Mouse (Mus musculus) heart, postnatal 14 days (tissue): ENCODE results near the gene Tada2a. TPM values are rescaled to one million over a fixed set of nuclear protein-coding genes. Genes with fewer than 3 reads are reported as not detected.
A peak's percentile ranks its signal among the peaks of the same experiment; 100 is the strongest.

ENCODE experiments used
- DNase-seq, 2 experiments: peaks; one replicate each; pipeline ENCODE4 v3.0.0; 2021 to 2022
- intact Hi-C: fragments of 180-260 bp; cut with DNase I; formaldehyde crosslinking; loops from one replicate; pipeline ENCODE4 v1.15.1; 2025
- long read RNA-seq, 2 experiments: library from polyadenylated mRNA; stranded (forward); transcript quantifications; one replicate each; pipeline ENCODE4 v2.0.0; 2021
- total RNA-seq, 2 experiments: library from RNA; stranded (reverse); gene quantifications; 2 replicates each; pipeline ENCODE4 v1.2.3; 2021

Tada2a gene
- 1 to 10 TPM; 6.2 to 6.3 TPM for total RNA-seq
- long read RNA-seq, experiment 1, transcript Tada2a-201 (16 exons, 2,151 nt), result major isoform, 7 of 12 reads
- long read RNA-seq, experiment 1, partial matches to known transcripts, result 0 of 12 reads
- long read RNA-seq, experiment 1, other reads (novel, unspliced or antisense), result 5 of 12 reads
- long read RNA-seq, experiment 2, transcript Tada2a-201 (16 exons, 2,151 nt), result major isoform, 6 of 8 reads
- long read RNA-seq, experiment 2, partial matches to known transcripts, result 0 of 8 reads
- long read RNA-seq, experiment 2, other reads (novel, unspliced or antisense), result 2 of 8 reads

GRCm38 (mm10) chr11:84128943-84129798 lies at the start of gene Tada2a, which contains the start of gene Acaca:
Gene Tada2a, minus strand, starts transcription at chr11:84129600.
Gene Acaca, plus strand, starts transcription at chr11:84129672.
- intact Hi-C loops, result no loop called here
- peak; percentile 86 to 89 for DNase-seq

- no peak for DNase-seq
- intact Hi-C loops, result loop anchor here (2.0 kb wide), 1 partner anchor 66 kb away; no protein-coding TSS in a partner anchor
Observed at GRCm38 (mm10) chr11:84178571-84178970, 49.2 kb upstream of the Tada2a start.

- DNase-seq, result no peak
- intact Hi-C loops, result no loop called here
Observed at GRCm38 (mm10) chr11:84172539-84173435, 43.4 kb upstream of the Tada2a start.

- intact Hi-C loops, result no loop called here
Observed at GRCm38 (mm10) chr11:84168701-84169288, 39.4 kb upstream of the Tada2a start.

GRCm38 (mm10) chr11:84167046-84167526 lies 37.7 kb upstream of the Tada2a start, which contains the start of gene Gm11437:
Gene Gm11437, minus strand, starts transcription at chr11:84167476.
- DNase-seq, result no peak
- intact Hi-C loops, result no loop called here

More at GRCm38 (mm10) chr11:84168701-84169288, 39.4 kb upstream of the Tada2a start:
- DNase-seq, result peak; percentile 32 to 40

- no peak for DNase-seq
- intact Hi-C loops, result no loop called here
Observed at GRCm38 (mm10) chr11:84164561-84164960, 35.2 kb upstream of the Tada2a start.

- no peak for DNase-seq
- intact Hi-C loops, result no loop called here
Observed at GRCm38 (mm10) chr11:84164123-84164522, 34.7 kb upstream of the Tada2a start.

GRCm38 (mm10) chr11:84156535-84157262 lies 27.3 kb upstream of the Tada2a start:
- intact Hi-C loops, result no loop called here
- DNase-seq, result no peak

- intact Hi-C loops, result no loop called here
- no peak for DNase-seq
Observed at GRCm38 (mm10) chr11:84150884-84151283, 21.5 kb upstream of the Tada2a start.

GRCm38 (mm10) chr11:84146081-84146480 lies 16.7 kb upstream of the Tada2a start:
- intact Hi-C loops, result loop anchor here (10.0 kb wide), 1 partner anchor 99 kb away; no protein-coding TSS in a partner anchor
- no peak for DNase-seq

- intact Hi-C loops, result loop anchor here (10.0 kb wide), 1 partner anchor 100 kb away; no protein-coding TSS in a partner anchor
- DNase-seq, result no peak
Observed at GRCm38 (mm10) chr11:84145201-84145798, 15.9 kb upstream of the Tada2a start.

GRCm38 (mm10) chr11:84141752-84142151 lies 12.4 kb upstream of the Tada2a start:
- intact Hi-C loops, result loop anchor here (10.0 kb wide), 1 partner anchor 103 kb away; no protein-coding TSS in a partner anchor

GRCm38 (mm10) chr11:84136453-84136852 lies 7.1 kb upstream of the Tada2a start:
- intact Hi-C loops, result no loop called here
- DNase-seq, result no peak

More at GRCm38 (mm10) chr11:84141752-84142151, 12.4 kb upstream of the Tada2a start:
- peak; percentile 30 to 61 for DNase-seq

- intact Hi-C loops, result no loop called here
- DNase-seq, result no peak
Observed at GRCm38 (mm10) chr11:84134331-84134860, 5.0 kb upstream of the Tada2a start.

GRCm38 (mm10) chr11:84129799-84130185 lies 392 bp upstream of the Tada2a start:
- intact Hi-C loops, result no loop called here
- DNase-seq, result no peak

- DNase-seq, result no peak
- intact Hi-C loops, result no loop called here
Observed at GRCm38 (mm10) chr11:84127977-84128376, 1.4 kb downstream of the Tada2a start.

- DNase-seq, result peak in 1 of 2 experiments; percentile 3
- intact Hi-C loops, result no loop called here
Observed at GRCm38 (mm10) chr11:84121051-84121956, 8.1 kb downstream of the Tada2a start.
